Mouse (Mus musculus) cortical plate, adult 2 months (tissue): ENCODE results near the gene Gm10354.
"Not testable (repeated sequence)": the region's sequence is repeated elsewhere in the genome, so short reads cannot be mapped to it uniquely, and the experiment has no call there.

Source experiments
- CTCF ChIP-seq: fragments of 200-500 bp; IDR thresholded peaks from 2 replicates; pipeline ENCODE4 v1.5.1; 2011; ENCODE audit warnings: mild to moderate bottlenecking, control low read depth, low read length; ENCODE audit not compliant: insufficient read depth; ENCODE audit errors: extremely low read depth
- POLR2A ChIP-seq: fragments of 200-500 bp; IDR thresholded peaks from 2 replicates; pipeline ENCODE4 v1.6.1; 2011; ENCODE audit warnings: mild to moderate bottlenecking, low read length, control low read depth; ENCODE audit not compliant: insufficient read depth; ENCODE audit errors: extremely low read depth

DNA sequence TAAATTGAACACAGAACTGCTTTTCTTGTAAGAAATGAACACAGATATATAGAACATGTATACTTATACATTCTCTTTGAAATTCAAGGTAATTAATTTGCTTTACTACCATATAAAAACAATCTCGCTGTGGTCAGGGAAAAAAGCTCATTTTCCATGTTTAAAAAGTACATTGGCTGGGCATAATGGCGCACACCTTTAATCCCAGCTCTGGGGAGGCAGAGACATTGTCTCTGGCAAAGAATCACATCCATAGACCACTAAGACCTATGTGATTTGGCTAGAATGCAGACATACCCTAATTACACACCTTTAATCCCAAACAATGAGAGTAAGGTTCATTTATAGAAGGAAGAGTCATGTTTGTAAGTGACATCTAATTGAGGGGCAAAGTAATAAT, 41.3 kb upstream of the Gm10354 start:
- TF ChIP-seq CTCF, POLR2A: not testable (repeated sequence)
